Mouse (Mus musculus): ENCODE results near the gene Lzts2.
"Not testable (repeated sequence)": the region's sequence is repeated elsewhere in the genome, so short reads cannot be mapped to it uniquely, and the experiment has no call there.

Gene Lzts2

DNA sequence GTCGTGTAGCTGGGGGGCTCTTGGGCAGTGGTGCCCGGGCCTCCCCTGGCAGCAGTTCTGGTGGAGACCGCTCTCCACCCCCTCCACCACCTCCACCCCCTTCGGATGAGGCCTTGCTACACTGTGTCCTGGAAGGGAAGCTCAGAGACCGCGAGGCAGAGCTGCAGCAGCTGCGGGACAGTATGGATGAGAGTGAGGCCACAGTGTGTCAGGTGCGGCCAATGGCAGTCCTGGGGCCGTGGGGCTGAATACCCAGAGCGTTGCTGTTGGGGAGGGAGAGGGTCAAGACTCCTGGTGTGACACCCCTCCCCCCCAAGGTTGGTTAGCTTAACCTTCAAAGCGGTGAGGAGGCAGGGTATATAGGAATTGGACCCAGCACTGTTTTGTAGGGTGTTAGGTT lies 9.8 kb downstream of the Lzts2 start:
- DNase-seq (ENCODE audit: extremely low read depth, insufficient read length, low spot score), result no peak

DNA sequence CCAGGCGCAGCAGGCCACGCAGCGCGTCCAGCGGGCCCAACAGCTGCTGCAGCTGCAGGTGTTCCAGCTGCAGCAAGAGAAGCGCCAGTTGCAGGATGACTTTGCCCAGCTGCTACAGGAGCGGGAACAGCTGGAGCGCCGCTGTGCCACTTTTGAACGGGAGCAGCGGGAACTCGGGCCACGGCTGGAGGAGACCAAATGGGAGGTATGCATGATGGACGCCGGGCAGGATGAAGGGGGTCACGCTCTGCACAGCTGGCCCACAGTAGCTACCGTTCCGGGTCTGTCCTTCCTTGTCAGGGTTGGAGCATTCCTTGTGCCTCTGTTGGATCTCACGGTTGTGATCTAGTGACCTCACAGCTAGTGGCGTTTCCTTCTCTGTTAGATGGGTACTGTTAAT lies 10.6 kb downstream of the Lzts2 start:
- DNase-seq (ENCODE audit: extremely low read depth, insufficient read length, low spot score), result no peak

DNA sequence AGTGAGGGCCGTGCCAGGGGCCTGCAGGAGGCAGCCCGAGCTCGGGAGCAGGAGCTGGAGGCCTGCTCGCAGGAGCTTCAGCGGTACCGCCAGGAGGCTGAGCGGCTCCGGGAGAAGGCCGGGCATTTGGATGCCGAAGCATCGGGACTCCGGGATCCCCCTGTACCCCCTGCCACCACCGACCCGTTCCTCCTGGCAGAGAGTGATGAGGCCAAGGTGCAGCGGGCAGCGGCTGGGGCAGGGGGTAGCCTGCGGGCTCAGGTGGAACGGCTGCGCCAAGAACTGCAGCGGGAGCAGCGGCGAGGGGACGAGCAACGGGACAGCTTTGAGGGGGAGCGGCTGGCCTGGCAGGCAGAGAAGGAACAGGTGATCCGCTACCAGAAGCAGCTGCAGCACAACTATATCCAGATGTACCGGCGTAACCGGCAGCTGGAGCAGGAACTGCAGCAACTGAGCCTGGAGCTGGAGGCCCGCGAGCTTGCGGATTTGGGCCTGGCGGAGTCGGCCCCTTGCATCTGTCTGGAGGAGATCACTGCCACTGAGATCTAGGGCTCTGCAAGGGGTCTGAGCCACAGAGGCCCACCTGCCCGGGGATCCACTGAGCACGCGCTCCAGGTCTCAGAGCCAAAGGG lies 11.8 kb downstream of the Lzts2 start:
- no peak for DNase-seq (ENCODE audit: extremely low read depth, insufficient read length, low spot score)

DNA sequence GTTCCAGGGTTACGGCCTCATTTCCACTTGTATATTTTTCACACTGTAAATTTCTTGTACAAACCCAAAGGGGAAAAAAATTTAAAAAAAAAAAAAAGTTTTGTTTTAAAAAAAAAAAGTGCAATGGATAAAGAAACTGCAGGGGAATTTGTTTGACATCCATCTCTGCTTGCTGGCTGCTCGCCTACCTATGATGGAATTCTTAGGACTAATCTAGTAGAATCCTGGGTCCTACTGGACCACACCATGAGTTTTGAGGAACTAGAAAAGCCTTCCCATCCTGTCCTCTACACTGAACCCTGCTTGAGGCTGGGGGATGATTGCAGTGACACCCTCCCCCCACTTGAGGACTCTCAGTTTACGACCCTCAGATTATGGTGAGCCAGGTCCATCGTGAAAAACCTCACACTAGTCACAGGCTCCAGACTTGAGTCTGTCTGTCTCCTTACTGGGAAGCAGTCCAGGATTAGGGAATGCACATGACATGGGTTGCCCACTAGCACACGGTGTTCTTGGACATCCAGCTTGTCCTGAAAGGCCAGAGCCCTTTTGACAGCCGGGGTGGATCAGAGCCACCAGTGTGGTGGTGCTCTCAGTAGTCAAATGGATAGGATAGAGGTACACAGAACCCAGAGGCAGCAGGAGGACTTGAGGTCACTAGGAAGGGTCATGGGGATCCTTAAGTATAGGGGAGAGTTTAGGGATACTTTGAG lies 12.9 kb downstream of the Lzts2 start:
- no peak for DNase-seq (ENCODE audit: extremely low read depth, insufficient read length, low spot score)

DNA sequence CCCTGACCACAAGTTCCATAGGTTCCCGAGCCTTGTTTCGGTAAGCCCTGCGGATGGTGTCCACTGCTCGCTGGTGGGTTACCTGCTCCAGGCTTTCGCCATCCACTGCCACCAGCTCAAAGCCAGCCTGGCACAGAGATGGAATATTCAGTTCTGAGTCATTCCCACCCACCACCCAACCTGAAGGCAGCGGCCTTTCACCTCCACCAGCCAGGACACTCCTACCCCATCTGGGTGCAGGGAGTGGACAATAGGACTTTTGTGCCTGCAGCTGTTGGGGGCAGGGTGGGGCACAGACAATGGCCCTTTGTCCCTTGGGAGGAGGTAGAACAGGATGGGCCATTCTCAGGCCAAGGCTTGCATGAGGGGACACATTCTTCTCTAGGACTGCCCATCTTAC lies 13.6 kb downstream of the Lzts2 start:
- DNase-seq (ENCODE audit: extremely low read depth, insufficient read length, low spot score), result no peak

DNA sequence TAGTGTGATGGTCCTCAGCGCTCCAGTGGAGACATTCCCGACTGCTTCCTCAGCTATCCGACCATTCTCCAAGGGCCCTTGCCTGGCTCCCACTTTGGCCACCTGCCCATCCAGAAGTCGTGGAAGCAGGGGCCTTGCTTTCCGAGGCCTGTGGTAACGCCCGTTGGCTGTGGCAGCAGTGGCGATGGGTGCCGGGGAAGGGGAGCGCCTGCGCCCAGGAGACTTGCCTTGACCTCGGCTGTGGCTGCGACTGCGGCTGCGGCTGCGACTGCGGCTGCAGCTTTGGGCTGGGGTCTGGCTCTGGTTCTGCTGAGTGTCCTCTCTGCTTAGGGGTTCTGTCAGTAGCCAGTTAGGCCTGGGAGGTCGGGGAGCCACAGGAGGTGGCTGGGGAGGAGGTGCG lies 14.5 kb downstream of the Lzts2 start:
- DNase-seq (ENCODE audit: extremely low read depth, insufficient read length, low spot score), result no peak

DNA sequence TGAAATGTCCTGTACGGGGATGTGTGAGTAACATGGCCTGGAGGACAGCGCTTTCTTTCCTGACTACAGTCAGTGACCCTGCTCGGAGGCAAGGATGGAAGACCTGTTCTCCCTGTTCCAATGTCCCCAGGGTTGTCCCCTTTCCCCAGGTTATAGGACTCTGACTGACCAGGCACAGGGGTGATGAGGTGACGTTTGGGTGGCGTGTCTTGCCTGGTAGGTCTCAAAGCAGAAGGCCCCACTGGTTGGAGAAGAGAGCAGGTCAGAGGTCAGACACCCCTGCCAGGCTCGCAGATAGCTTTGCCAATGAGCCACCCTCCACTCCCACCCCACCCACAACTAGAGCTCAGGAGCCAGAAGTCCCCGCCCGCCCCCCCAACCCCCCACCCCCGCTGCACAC lies 15.4 kb downstream of the Lzts2 start:
- DNase-seq (ENCODE audit: extremely low read depth, insufficient read length, low spot score), result no peak

DNA sequence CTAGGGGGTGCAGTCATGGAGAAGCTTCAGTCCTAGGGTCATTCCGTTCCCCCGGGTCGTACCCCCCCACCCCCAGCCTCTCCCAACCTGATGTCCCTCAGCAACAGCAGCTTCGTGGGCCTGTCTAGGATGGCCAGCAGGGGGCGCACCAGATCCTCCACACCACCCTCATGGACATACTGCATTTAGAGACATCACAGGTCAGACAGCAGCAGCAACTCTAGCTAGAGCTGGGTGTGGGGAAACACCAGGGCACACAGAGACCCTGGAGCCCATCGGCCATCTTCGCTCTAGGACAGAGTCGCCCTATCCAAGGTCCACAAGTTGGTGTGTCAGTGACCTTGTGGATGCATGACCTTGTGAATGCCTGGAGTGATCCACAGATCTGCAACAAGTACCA lies 15.9 kb downstream of the Lzts2 start:
- peak; percentile 65 for DNase-seq (ENCODE audit: extremely low read depth, insufficient read length, low spot score)

DNA sequence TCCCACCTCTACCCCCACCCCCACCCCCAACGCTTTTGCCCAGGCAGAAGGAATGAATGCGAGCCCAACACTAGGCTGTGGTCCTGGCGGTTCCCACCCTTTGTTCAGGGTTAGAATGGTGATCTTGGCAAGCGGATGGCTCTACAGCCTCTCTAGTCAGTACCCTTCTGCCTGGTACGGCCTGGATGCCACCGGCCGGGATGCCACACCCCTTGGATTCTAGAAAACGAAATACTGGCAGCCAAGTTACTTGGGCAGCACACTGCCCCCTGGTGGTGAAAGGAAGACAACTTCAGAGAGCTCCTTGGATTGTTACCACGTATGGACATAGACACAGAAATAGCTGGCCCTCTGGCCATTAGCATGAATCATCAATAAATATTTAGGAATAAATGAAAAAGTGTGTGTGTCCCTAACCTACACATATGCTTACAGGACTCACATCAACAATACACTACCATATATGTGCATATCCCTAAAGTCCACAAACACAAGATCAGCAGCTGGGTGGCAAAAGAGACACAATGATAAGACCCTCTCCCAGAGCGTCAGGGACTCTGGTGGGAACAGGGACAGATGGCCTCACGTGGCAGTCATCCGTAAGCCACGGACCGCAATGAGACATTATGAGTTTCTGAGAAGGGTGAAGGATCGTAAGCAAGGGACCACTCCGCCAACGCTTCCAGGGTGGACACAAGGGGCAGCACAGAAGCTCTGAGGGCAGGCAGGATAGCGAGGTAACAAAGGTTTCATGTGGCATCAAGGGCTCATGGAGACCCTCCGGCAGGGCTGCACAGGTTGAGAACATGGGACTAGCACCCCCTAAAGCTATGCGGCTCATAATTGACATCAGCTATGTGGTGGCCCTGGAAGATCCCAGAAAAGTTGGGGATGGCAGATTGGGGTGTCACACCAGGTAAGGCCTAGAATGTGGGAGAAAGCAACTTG lies 16.8 kb downstream of the Lzts2 start:
- peak; percentile 63 for DNase-seq (ENCODE audit: extremely low read depth, insufficient read length, low spot score)

DNA sequence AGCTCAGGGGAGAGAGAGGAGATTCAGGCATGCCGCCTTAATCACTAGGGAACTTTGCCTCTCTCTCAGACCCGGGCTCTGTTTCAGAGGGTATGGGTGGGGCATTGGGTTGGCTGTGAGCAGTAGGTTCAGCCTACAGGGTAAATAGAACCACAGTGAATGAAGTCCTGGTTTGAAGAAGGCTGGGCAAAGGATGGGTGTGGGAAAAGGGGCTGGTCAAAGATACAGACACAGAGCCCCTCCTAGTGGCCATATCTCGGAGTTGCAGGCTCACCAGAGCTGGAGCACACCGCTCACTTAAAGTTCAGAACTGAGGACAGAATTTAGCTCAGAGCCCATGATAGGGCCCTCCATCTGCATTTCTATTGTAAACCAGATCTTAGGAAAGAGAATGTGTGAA lies 17.6 kb downstream of the Lzts2 start:
- peak; percentile 63 for DNase-seq (ENCODE audit: extremely low read depth, insufficient read length, low spot score)

DNA sequence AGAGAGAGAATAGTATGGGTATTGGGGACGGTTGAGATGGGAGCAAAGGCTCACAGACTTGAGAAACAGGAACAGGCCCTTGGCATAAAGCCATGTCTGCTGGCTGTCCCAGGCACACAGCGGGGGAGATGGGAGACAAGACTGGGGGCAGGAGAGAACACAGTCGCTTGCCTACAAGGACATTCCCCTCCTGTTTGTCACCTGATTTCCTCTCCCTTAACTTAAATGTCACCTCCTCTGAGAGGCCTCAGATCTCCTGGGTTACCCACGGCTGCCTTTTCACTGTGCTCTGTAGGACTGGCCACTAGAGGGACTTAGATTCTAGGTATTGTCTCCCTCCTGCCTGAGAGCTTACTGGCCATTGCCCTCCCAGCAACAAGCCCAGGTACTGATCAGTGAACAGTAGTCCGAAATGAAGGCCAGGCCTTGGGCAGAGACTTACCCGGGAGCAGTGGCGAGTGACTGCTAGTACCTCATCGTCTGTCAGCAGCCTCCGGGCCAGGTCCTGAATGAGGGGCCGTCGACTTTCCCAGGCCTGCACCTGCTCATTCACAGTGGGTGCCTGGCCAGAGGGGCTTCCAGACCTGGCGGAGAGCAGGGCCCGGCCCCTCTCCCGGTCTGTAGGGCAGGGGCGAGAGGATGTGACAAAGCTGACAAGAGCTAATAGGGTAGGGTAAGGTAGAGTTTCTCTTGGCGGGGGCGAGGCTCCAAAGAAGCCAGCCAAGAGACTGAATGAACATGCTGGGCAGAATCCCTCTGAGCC lies 18.5 kb downstream of the Lzts2 start:
- DNase-seq (ENCODE audit: extremely low read depth, insufficient read length, low spot score), result peak; percentile 61

DNA sequence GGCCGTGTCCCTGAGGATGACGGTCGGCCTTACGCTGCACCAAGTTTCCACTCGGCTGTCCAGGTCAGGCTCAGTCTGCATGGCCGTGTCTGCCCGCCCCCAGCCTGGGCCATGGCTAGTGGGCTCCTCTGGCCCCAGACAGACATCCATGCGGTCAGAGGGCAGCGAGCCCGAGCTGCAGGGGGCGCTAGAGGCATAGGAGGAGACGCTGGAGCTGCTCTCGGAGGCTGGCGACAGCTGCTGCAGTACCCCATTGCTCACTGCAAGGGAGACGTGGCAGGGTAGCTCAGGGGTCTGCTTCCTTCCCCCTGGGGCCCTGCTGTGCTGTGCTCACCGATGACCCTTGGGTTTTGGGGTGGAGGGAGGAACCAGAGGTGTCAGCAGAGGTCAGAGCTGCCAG lies 22.7 kb downstream of the Lzts2 start:
- DNase-seq (ENCODE audit: extremely low read depth, insufficient read length, low spot score), result peak; percentile 65

DNA sequence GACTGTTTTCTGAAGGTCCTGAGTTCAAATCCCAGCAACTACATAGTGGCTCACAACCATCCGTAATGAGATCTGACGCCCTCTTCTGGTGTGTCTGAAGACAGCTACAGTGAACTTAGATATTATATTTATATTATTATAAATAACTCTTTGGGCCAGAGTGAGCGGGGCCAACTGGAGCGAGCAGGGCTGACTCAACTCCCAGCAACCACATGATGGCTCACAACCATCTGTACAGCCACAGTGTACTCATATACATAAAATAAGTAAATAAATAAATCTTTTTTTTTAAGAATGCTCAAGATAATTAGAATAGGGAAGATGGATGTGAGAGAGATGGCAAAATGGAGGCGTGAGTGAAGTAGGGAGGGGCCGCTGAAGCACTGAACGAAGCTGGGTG lies 24.0 kb downstream of the Lzts2 start:
- not testable (repeated sequence) for DNase-seq (ENCODE audit: extremely low read depth, insufficient read length, low spot score)

DNA sequence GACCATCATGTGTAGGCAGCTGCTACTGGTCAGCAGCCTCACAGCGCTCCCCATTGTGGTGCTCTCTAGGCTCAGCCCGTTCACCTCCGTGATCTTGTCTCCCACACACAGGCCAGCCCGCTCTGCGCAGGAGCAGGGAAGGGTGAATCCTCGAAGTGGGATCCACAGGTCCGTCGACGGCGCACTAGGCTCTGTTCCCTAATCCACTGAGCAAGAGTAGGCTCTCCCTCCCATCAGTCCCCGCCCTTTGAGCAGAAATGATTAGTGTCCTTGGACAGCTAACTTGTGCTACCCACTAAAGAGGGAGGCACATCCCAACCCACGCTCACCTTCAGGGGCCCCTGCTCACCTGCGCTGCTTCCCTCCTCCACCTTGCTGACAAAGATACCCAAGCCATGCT lies 26.0 kb downstream of the Lzts2 start:
- DNase-seq (ENCODE audit: extremely low read depth, insufficient read length, low spot score), result no peak

DNA sequence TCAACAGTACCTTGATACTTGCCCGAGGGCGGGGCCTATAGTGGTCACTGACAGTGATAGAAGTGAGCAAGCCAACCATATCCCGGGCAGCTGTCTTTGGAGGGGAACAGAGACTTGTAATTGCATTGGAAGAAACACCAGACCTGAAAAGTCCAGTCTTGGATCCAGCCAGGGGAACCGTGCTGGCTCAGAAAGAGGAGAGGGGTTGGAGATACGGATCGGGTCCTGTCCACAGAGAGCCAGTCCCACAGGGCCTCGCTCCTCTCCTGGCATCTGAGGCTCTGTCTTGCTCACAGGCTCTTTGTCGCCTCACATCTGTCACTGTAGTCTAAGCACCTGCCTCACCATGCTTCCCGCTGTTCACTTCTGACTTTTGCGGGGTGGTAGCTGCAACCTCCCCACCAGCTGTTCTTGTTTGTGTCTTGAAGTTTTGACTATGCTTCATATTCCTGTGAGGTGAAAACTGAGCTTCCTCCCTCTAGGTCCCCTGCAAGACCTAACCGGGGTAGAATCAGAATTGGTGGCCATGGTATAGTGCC lies 30.2 kb downstream of the Lzts2 start:
- DNase-seq (ENCODE audit: extremely low read depth, insufficient read length, low spot score), result no peak

DNA sequence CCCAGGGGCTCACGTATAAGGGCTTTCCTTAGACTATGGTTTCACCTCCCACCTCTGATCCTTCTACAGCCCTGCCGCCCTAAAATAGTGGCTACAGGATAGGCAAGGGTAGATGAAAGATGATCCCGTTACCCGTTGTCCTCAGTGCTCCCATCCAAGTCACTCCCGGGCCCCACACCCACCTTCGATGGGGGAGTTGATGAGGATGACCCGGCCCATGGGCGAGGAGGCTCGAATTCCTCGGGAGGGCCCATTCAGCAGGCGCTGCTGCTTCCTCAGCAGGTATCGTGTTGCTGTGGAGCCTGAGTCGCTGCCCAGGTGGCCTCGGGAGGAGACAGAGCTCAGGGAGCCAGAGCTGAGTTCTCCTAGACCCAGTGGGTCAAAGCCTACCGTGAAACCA lies 31.0 kb downstream of the Lzts2 start:
- DNase-seq (ENCODE audit: extremely low read depth, insufficient read length, low spot score), result no peak

DNA sequence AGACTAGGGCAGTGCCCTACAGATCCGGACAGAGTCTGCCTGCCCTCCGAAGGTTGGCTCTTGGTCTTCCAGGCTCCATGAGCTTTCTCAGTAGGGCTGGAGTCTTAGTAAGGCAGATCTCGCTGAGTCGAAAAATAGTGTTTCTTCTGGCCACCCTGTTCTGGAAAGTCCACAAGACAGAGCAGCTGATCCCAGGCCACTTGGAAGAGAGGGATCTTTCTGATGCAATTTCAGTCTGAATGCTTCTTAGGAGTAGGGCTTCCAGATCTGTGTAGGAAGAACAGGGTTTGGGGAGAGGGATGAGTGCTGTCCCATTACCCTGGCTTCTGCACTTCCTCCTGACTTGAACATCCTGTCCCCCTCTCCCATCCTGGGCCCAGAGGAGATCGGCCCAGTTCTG lies 31.4 kb downstream of the Lzts2 start, which contains the start of gene Pdzd7:
Pdzd7 (minus strand) TSS at position 67 of the 400 bp plus-strand sequence.
- DNase-seq (ENCODE audit: extremely low read depth, insufficient read length, low spot score), result no peak

DNA sequence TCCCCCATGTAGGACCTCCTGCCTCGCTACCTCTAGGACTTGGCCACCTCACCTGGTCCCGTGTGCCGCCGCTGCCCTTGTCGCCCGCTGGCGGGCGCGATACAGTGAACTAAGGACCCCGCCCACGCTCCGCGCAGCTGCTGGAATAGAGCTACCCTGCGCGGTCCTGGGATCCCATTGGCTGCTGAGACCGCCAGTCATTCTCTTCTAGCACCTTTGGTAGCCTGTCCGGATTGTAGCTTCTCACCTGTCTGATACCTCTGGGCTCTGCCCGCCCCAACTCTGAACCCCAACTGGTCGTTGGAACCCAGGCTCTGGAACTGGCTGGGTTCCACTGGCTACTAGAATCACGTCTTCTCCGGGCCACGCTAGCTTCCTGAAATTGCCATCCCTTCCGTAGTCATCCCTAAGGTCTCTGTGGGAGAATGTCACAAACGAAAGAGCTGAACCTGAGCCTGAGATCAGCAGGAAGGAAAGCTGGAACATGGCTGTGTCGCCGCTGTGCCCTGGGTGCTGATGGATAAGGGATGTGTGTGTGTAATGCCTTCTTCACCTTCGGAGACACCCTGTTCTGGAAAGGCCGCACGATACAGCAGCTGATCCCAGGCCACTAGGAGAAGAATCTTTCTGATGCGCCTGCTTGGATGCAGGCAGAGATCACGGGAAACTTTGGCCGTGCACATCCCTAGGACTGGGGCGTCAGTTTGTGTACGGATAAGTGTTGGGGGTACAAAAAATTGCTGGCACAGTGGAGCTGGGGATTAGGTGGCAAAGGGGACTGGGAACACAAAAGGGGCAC lies 32.5 kb downstream of the Lzts2 start:
- DNase-seq (ENCODE audit: extremely low read depth, insufficient read length, low spot score), result peak; percentile 71

DNA sequence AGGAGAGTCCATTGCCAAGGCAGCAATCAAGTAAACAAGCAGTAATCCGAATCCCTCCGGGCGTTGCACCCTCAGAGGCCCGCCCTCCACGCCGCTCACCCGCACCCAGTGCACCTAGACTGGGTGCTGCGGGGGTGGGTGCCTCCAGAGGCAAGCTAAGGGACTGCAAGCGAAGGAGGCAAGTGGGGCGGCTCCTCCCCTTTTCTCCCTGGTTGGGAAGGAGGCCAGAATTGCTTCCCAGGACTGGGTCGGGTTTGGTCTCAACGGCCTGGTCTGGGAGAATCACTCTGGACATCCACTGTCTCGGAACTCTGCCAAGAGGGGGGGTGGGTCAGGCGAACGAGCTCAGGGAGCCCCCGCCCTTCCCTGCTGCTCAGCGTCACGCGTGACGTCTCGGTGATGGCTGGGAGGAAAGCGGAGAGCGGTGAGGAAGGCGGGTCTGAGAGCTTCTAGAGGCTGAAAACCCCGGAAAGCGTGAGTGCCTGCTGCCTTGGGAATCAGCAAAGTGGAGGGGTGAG lies 33.3 kb downstream of the Lzts2 start, which contains the start of gene Sfxn3:
Sfxn3 (plus strand) TSS at position 87 of the 518 bp plus-strand sequence.
- DNase-seq (ENCODE audit: extremely low read depth, insufficient read length, low spot score), result peak; percentile 93
